Comparison of ENCODE assay signal across 8 mouse cellular contexts in the genomic region with DNA sequence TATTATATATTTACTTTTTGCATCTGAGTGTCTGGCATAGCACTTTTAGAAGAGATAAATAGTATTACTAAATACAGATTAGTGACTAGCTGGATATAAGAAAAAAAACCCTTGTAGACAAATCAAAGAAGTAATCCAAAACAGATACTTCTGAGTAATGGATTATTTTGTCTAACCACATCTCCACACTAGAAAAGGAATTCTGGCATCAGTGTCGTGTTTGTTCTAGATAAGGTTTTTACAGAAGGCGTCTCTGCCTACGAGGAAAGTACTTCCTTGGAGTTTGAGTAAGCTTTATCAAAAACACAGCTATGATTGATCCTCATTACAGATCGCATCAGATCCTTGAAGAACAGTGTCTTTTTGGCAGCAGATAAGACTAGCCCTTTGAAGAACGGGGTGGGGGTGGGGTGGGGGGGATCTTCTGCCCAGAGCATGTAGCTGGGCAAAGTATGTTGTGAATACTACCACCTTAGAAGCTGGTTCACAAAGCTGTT. TPM values are rescaled to one million over a fixed set of nuclear protein-coding genes. Genes with fewer than 3 reads are reported as not detected.
DNase-seq lines count a peak whose midpoint lies in the region; ATAC-seq and TF ChIP-seq lines count a peak whose summit lies in the region.

No protein-coding gene starts in this region.

- H3K4me1 ChIP-seq in lung, embryonic 16.5 days (replicated peaks; ENCODE audit: control insufficient read depth, insufficient read depth, low read length), result peaks cover 4% of the 10 kb centered on the region; the same call in 1 of the 2 replicates
- peaks cover 29% of the 10 kb centered on the region for H3K4me1 ChIP-seq in forebrain, embryonic 10.5 days
- H3K4me1 ChIP-seq in limb, embryonic 11.5 days (ENCODE audit: control insufficient read depth, insufficient read depth, low read length), result peaks cover 3% of the 10 kb centered on the region; the same call in 1 of the 2 replicates
- H3K4me1 ChIP-seq in olfactory bulb, adult 2 months (ENCODE audit: control insufficient read depth, insufficient read depth, low read length), result peaks cover 4% of the 10 kb centered on the region; the same call in 1 of the 2 replicates

- no peaks in the 10 kb centered on the region for H3K36me3 ChIP-seq in lung, embryonic 16.5 days (ENCODE audit: control insufficient read depth, insufficient read depth, low read length)
- H3K36me3 ChIP-seq in forebrain, embryonic 10.5 days (replicated peaks), result peaks cover 17% of the 10 kb centered on the region
- no peaks in the 10 kb centered on the region for H3K36me3 ChIP-seq in limb, embryonic 11.5 days (ENCODE audit: control insufficient read depth, insufficient read depth, low read length)

- peak overlapping the region; percentile 71 for H3K4me3 ChIP-seq in lung, embryonic 16.5 days (ENCODE audit: low read length)
- peak overlapping the region; percentile 93 for H3K4me3 ChIP-seq in forebrain, embryonic 10.5 days
- H3K4me3 ChIP-seq in limb, embryonic 11.5 days (ENCODE audit: low read depth, low read length), result peak overlapping the region; percentile 71
- H3K4me3 ChIP-seq in olfactory bulb, adult 2 months (ENCODE audit: insufficient read depth, low read depth, low read length), result peak overlapping the region; percentile 92

- WGBS in lung, embryonic 16.5 days, result 3% methylated on average over 5 of the region's 5 CpGs
- 47% methylated on average over 5 of the region's 5 CpGs for WGBS in forebrain, embryonic 10.5 days
- 27% methylated on average over 5 of the region's 5 CpGs for WGBS in limb, embryonic 11.5 days
- 14% methylated on average over 5 of the region's 5 CpGs for WGBS in olfactory bulb, adult 2 months

- H3K27me3 ChIP-seq in lung, embryonic 16.5 days (ENCODE audit: control insufficient read depth, insufficient read depth, low read depth, low read length), result no peaks in the 10 kb centered on the region
- no peaks in the 10 kb centered on the region for H3K27me3 ChIP-seq in forebrain, embryonic 10.5 days (ENCODE audit: poor library complexity, severe bottlenecking)
- no peaks in the 10 kb centered on the region for H3K27me3 ChIP-seq in limb, embryonic 11.5 days (ENCODE audit: control insufficient read depth, insufficient read depth, low read length)

- ATAC-seq in lung, embryonic 16.5 days (ENCODE audit: low read depth), result no peak
- no peak for ATAC-seq in limb, embryonic 11.5 days (ENCODE audit: insufficient number of reproducible peaks, low FRiP score, low TSS enrichment, low read depth)

- H3K27ac ChIP-seq in lung, embryonic 16.5 days (ENCODE audit: low read length), result peak overlapping the region; percentile 87; the same call in 1 of the 2 replicates
- peak overlapping the region; percentile 97 for H3K27ac ChIP-seq in forebrain, embryonic 10.5 days
- no peak overlapping the region for H3K27ac ChIP-seq in limb, embryonic 11.5 days (replicated peaks; ENCODE audit: low read depth, low read length)
- H3K27ac ChIP-seq in olfactory bulb, adult 2 months (ENCODE audit: insufficient read depth, low read depth, low read length), result no peak overlapping the region

- DNase-seq in lung, postnatal 25 days (ENCODE audit: low spot score), result no peak
- no peak for DNase-seq in forebrain, embryonic 10.5 days (ENCODE audit: extremely low spot score, low spot score)
- DNase-seq in limb, embryonic 11.5 days (ENCODE audit: low spot score), result no peak
- DNase-seq in yolk sac, embryonic 10.5 days (ENCODE audit: low spot score), result no peak
- no peak for DNase-seq in urinary bladder, postnatal 4 days (ENCODE audit: low spot score in 2 of 2)
- DNase-seq in kidney, adult 11 months, result no peak

- TF ChIP-seq CTCF in olfactory bulb, adult 2 months (IDR thresholded peaks at IDR 0.05; ENCODE audit: insufficient read depth, low read depth, low read length), result no peak

- TF ChIP-seq POLR2A in olfactory bulb, adult 2 months (IDR thresholded peaks at IDR 0.05; ENCODE audit: insufficient read depth, low read depth, low read length), result no peak

- H3K9ac ChIP-seq in lung, embryonic 16.5 days (ENCODE audit: low read length), result peak overlapping the region; percentile 75
- H3K9ac ChIP-seq in limb, embryonic 11.5 days (ENCODE audit: low read length), result peak overlapping the region; percentile 94

- no peaks in the 10 kb centered on the region for H3K9me3 ChIP-seq in lung, embryonic 16.5 days (ENCODE audit: control insufficient read depth, low read length)
- H3K9me3 ChIP-seq in forebrain, embryonic 10.5 days, result no peaks in the 10 kb centered on the region
- H3K9me3 ChIP-seq in limb, embryonic 11.5 days (ENCODE audit: control insufficient read depth, low read length), result no peaks in the 10 kb centered on the region

- peak overlapping the region; percentile 82 for H3K4me2 ChIP-seq in lung, embryonic 16.5 days (ENCODE audit: low read depth, low read length)
- peak overlapping the region; percentile 81 for H3K4me2 ChIP-seq in limb, embryonic 11.5 days (ENCODE audit: low read depth, severe bottlenecking)

RNA-seq across cellular contexts. Expression of a gene that starts 1.6 kb away (rescaled TPM):
- polyA plus RNA-seq in lung, embryonic 16.5 days (2015; fragmentation: Nextera tagmentation; extraction: Ambion mirVana), result 73.3 and 74.4 TPM in 2 replicates
- polyA plus RNA-seq in forebrain, embryonic 10.5 days (2016; fragmentation: Nextera tagmentation; extraction: Ambion mirVana), result 57.6 and 59.5 TPM in 2 replicates
- 70.9 and 75.3 TPM in 2 replicates for polyA plus RNA-seq in limb, embryonic 11.5 days (2014; fragmentation: Nextera tagmentation; extraction: Ambion mirVana)
- polyA plus RNA-seq in olfactory bulb, adult 2 months (2012; ENCODE audit: insufficient read depth, insufficient read length, low replicate concordance, missing spikeins), result not detected in 2 replicates

RNA-seq across cellular contexts. Expression of a gene that starts 45.6 kb away (rescaled TPM):
- polyA plus RNA-seq in lung, embryonic 16.5 days (2015; fragmentation: Nextera tagmentation; extraction: Ambion mirVana), result 148 and 164 TPM in 2 replicates
- polyA plus RNA-seq in forebrain, embryonic 10.5 days (2016; fragmentation: Nextera tagmentation; extraction: Ambion mirVana), result 140 and 146 TPM in 2 replicates
- 118 and 123 TPM in 2 replicates for polyA plus RNA-seq in limb, embryonic 11.5 days (2014; fragmentation: Nextera tagmentation; extraction: Ambion mirVana)
- not detected in 2 replicates for polyA plus RNA-seq in olfactory bulb, adult 2 months (2012; ENCODE audit: insufficient read depth, insufficient read length, low replicate concordance, missing spikeins)

RNA-seq across cellular contexts. Expression of a gene that starts 53.7 kb away (rescaled TPM):
- 3.3 and 3.7 TPM in 2 replicates for polyA plus RNA-seq in lung, embryonic 16.5 days (2015; fragmentation: Nextera tagmentation; extraction: Ambion mirVana)
- 0.38 and 0.54 TPM in 2 replicates for polyA plus RNA-seq in forebrain, embryonic 10.5 days (2016; fragmentation: Nextera tagmentation; extraction: Ambion mirVana)
- polyA plus RNA-seq in limb, embryonic 11.5 days (2014; fragmentation: Nextera tagmentation; extraction: Ambion mirVana), result 0.07 and 0.27 TPM in 2 replicates
- polyA plus RNA-seq in olfactory bulb, adult 2 months (2012; ENCODE audit: insufficient read depth, insufficient read length, low replicate concordance, missing spikeins), result not detected in 2 replicates

Comparison
In these comparisons a context has a peak if more than half of its experiments do, and no peak if none do; other contexts are left out.
1. H3K27ac ChIP-seq: peak in lung, embryonic 16.5 days (single experiment) and forebrain, embryonic 10.5 days (single experiment); none in limb, embryonic 11.5 days (single experiment) and olfactory bulb, adult 2 months (single experiment).
2. RNA of a gene that starts 45.6 kb away (polyA plus RNA-seq): 148 to 164 TPM in lung, embryonic 16.5 days, 140 to 146 TPM in forebrain, embryonic 10.5 days and 118 to 123 TPM in limb, embryonic 11.5 days; not detected in olfactory bulb, adult 2 months; every median in the first group is over 100 times any median in the second.
3. Peak in every context shown above with its lines, with median percentiles within 50 percentile points of each other: H3K4me3 ChIP-seq.